Mouse (Mus musculus): ENCODE data around the gene Flt3l. TPM values are rescaled to one million over a fixed set of nuclear protein-coding genes. Genes with fewer than 3 reads are reported as not detected.
"Not testable (repeated sequence)": the region's sequence is repeated elsewhere in the genome, so short reads cannot be mapped to it uniquely, and the experiment has no call there.

Flt3l gene
- polyA plus RNA-seq, 1 experiment = 45.8 TPM

GRCm38 (mm10) chr7:45118336-45118735, 17.9 kb downstream of the Flt3l start:
- peaks cover 20% of the 10 kb centered on the region; the same call in 1 of the 2 replicates for H3K4me1 ChIP-seq (ENCODE audit: control insufficient read depth, insufficient read depth, insufficient read length, low read length)
- WGBS = 69% methylated on average over 6 of the region's 6 CpGs
- TF ChIP-seq POLR2A (IDR thresholded peaks at IDR 0.05; ENCODE audit: low read depth, low read length) = no peak
- no peak for TF ChIP-seq CTCF (IDR thresholded peaks at IDR 0.05; ENCODE audit: extremely low read depth, insufficient read length, insufficient replicate concordance, low read depth, low read length)
- H3K4me3 ChIP-seq (ENCODE audit: low read depth, low read length) = no peak overlapping the region
- no peak overlapping the region for H3K27ac ChIP-seq (ENCODE audit: insufficient read depth, low read depth, low read length)
- peaks cover 26% of the 10 kb centered on the region for H3K36me3 ChIP-seq (ENCODE audit: control insufficient read depth, insufficient read depth, low read length)
- H3K27me3 ChIP-seq (ENCODE audit: control insufficient read depth, insufficient read depth, low read length) = no peaks in the 10 kb centered on the region

GRCm38 (mm10) chr7:45117566-45117965, 18.7 kb downstream of the Flt3l start:
- Histone ChIP-seq H3K4me1 (ENCODE audit: control insufficient read depth, insufficient read depth, insufficient read length, low read length) (peaks cover 16% of the 10 kb centered on the region; the same call in 1 of the 2 replicates), H3K27ac (ENCODE audit: insufficient read depth, low read depth, low read length) (no peak overlapping the region), H3K27me3 (ENCODE audit: control insufficient read depth, insufficient read depth, low read length) (no peaks in the 10 kb centered on the region), H3K36me3 (ENCODE audit: control insufficient read depth, insufficient read depth, low read length) (peaks cover 20% of the 10 kb centered on the region), H3K4me3 (ENCODE audit: low read depth, low read length) (no peak overlapping the region)
- TF ChIP-seq POLR2A (IDR thresholded peaks at IDR 0.05; ENCODE audit: low read depth, low read length) (no peak), CTCF (IDR thresholded peaks at IDR 0.05; ENCODE audit: extremely low read depth, insufficient read length, insufficient replicate concordance, low read depth, low read length) (no peak)
- WGBS = 85% methylated on average over 8 of the region's 8 CpGs

- TF ChIP-seq CTCF (IDR thresholded peaks at IDR 0.05; ENCODE audit: extremely low read depth, insufficient read length, insufficient replicate concordance, low read depth, low read length) (no peak), POLR2A (IDR thresholded peaks at IDR 0.05; ENCODE audit: low read depth, low read length) (no peak)
- 54% methylated on average over 2 of the region's 2 CpGs for WGBS
- Histone ChIP-seq H3K36me3 (ENCODE audit: control insufficient read depth, insufficient read depth, low read length) (no peaks in the 10 kb centered on the region), H3K4me1 (ENCODE audit: control insufficient read depth, insufficient read depth, insufficient read length, low read length) (peaks cover 2% of the 10 kb centered on the region; the same call in 1 of the 2 replicates), H3K4me3 (ENCODE audit: low read depth, low read length) (no peak overlapping the region), H3K27ac (ENCODE audit: insufficient read depth, low read depth, low read length) (no peak overlapping the region), H3K27me3 (ENCODE audit: control insufficient read depth, insufficient read depth, low read length) (no peaks in the 10 kb centered on the region)
Observed at GRCm38 (mm10) chr7:45113476-45113875, 22.8 kb downstream of the Flt3l start.

- Histone ChIP-seq H3K36me3 (ENCODE audit: control insufficient read depth, insufficient read depth, low read length) (no peaks in the 10 kb centered on the region), H3K4me3 (ENCODE audit: low read depth, low read length) (no peak overlapping the region), H3K27me3 (ENCODE audit: control insufficient read depth, insufficient read depth, low read length) (no peaks in the 10 kb centered on the region), H3K4me1 (ENCODE audit: control insufficient read depth, insufficient read depth, insufficient read length, low read length) (peaks cover 2% of the 10 kb centered on the region; the same call in 1 of the 2 replicates), H3K27ac (ENCODE audit: insufficient read depth, low read depth, low read length) (no peak overlapping the region)
- TF ChIP-seq POLR2A (IDR thresholded peaks at IDR 0.05; ENCODE audit: low read depth, low read length) = no peak
- TF ChIP-seq CTCF (IDR thresholded peaks at IDR 0.05; ENCODE audit: extremely low read depth, insufficient read length, insufficient replicate concordance, low read depth, low read length) = no peak
- WGBS = 27% methylated on average over 3 of the region's 3 CpGs
Observed at GRCm38 (mm10) chr7:45112529-45112928, 23.7 kb downstream of the Flt3l start.

- 61% methylated on average over 2 of the region's 2 CpGs for WGBS
- Histone ChIP-seq H3K27me3 (ENCODE audit: control insufficient read depth, insufficient read depth, low read length) (no peaks in the 10 kb centered on the region), H3K36me3 (ENCODE audit: control insufficient read depth, insufficient read depth, low read length) (no peaks in the 10 kb centered on the region), H3K4me3 (ENCODE audit: low read depth, low read length) (no peak overlapping the region), H3K4me1 (ENCODE audit: control insufficient read depth, insufficient read depth, insufficient read length, low read length) (peaks cover 2% of the 10 kb centered on the region; the same call in 1 of the 2 replicates), H3K27ac (ENCODE audit: insufficient read depth, low read depth, low read length) (no peak overlapping the region)
- TF ChIP-seq CTCF (IDR thresholded peaks at IDR 0.05; ENCODE audit: extremely low read depth, insufficient read length, insufficient replicate concordance, low read depth, low read length) = no peak
Observed at GRCm38 (mm10) chr7:45111940-45112339, 24.3 kb downstream of the Flt3l start.

GRCm38 (mm10) chr7:45110089-45110488, 26.1 kb downstream of the Flt3l start:
- WGBS = 91% methylated on average over 4 of the region's 4 CpGs
- H3K4me1 ChIP-seq (ENCODE audit: control insufficient read depth, insufficient read depth, insufficient read length, low read length) = peaks cover 13% of the 10 kb centered on the region; the same call in 1 of the 2 replicates
- H3K27ac ChIP-seq (ENCODE audit: insufficient read depth, low read depth, low read length); H3K27me3 ChIP-seq (ENCODE audit: control insufficient read depth, insufficient read depth, low read length); H3K4me3 ChIP-seq (ENCODE audit: low read depth, low read length); H3K36me3 ChIP-seq (ENCODE audit: control insufficient read depth, insufficient read depth, low read length): not testable (repeated sequence)

GRCm38 (mm10) chr7:45107052-45107645, 29.1 kb downstream of the Flt3l start:
- Histone ChIP-seq H3K27ac (ENCODE audit: insufficient read depth, low read depth, low read length) (no peak overlapping the region), H3K4me1 (ENCODE audit: control insufficient read depth, insufficient read depth, insufficient read length, low read length) (peaks cover 28% of the 10 kb centered on the region), H3K4me3 (ENCODE audit: low read depth, low read length) (no peak overlapping the region), H3K27me3 (ENCODE audit: control insufficient read depth, insufficient read depth, low read length) (no peaks in the 10 kb centered on the region), H3K36me3 (ENCODE audit: control insufficient read depth, insufficient read depth, low read length) (no peaks in the 10 kb centered on the region)
- WGBS = 85% methylated on average over 5 of the region's 5 CpGs
- TF ChIP-seq CTCF (IDR thresholded peaks at IDR 0.05; ENCODE audit: extremely low read depth, insufficient read length, insufficient replicate concordance, low read depth, low read length) = no peak
- TF ChIP-seq POLR2A (IDR thresholded peaks at IDR 0.05; ENCODE audit: low read depth, low read length) = no peak
